7 mouse cellular contexts compared by ENCODE assay signal in genomic region chr2:167306626-167307541, GRCm38 (mm10). TPM values are rescaled to one million over a fixed set of nuclear protein-coding genes. Genes with fewer than 3 reads are reported as not detected.
A peak's percentile ranks its signal among the peaks of the same experiment; 100 is the strongest.
DNase-seq lines count a peak whose midpoint lies in the region; ATAC-seq lines count a peak whose summit lies in the region.

No protein-coding gene starts in this region.

- H3K9me3 ChIP-seq in midbrain, embryonic 10.5 days (replicated peaks): no peaks in the 10 kb centered on the region
- no peaks in the 10 kb centered on the region for H3K9me3 ChIP-seq in midbrain, embryonic 14.5 days (ENCODE audit: control insufficient read depth, low read length)
- H3K9me3 ChIP-seq in heart, embryonic 14.5 days (ENCODE audit: control insufficient read depth, low read length): no peaks in the 10 kb centered on the region
- no peaks in the 10 kb centered on the region for H3K9me3 ChIP-seq in neural tube, embryonic 13.5 days

- peak overlapping the region; percentile 30; the same call in 1 of the 2 replicates for H3K27ac ChIP-seq in midbrain, embryonic 10.5 days (replicated peaks)
- no peak overlapping the region; the same call in 1 of the 2 replicates for H3K27ac ChIP-seq in midbrain, embryonic 14.5 days (replicated peaks; ENCODE audit: low read depth, low read length)
- peak overlapping the region; percentile 4 to 67; a peak in 2 of 4 replicates for H3K27ac ChIP-seq in heart, embryonic 14.5 days (replicated peaks in 1 of 2; ENCODE audit: control insufficient read depth in 1 of 2, insufficient read depth in 1 of 2, low read depth in 2 of 2, low read length in 2 of 2)
- H3K27ac ChIP-seq in neural tube, embryonic 13.5 days (replicated peaks): peak overlapping the region; percentile 77

- H3K4me2 ChIP-seq in midbrain, embryonic 14.5 days (ENCODE audit: low read length): no peak overlapping the region
- no peak overlapping the region for H3K4me2 ChIP-seq in heart, embryonic 14.5 days (ENCODE audit: low read length)
- H3K4me2 ChIP-seq in neural tube, embryonic 13.5 days: no peak overlapping the region

- ATAC-seq in midbrain, embryonic 14.5 days (ENCODE audit: low FRiP score, low TSS enrichment): no peak
- ATAC-seq in heart, embryonic 14.5 days (ENCODE audit: insufficient number of reproducible peaks, insufficient read depth, low FRiP score, low read depth): peak; percentile 36; the same call in 1 of the 2 replicates
- no peak; the same call in 1 of the 2 replicates for ATAC-seq in neural tube, embryonic 13.5 days (ENCODE audit: low read depth)

- no peak overlapping the region for H3K9ac ChIP-seq in midbrain, embryonic 14.5 days (replicated peaks; ENCODE audit: low read length)
- no peak overlapping the region for H3K9ac ChIP-seq in heart, embryonic 14.5 days (ENCODE audit: low read length)
- no peak overlapping the region for H3K9ac ChIP-seq in neural tube, embryonic 13.5 days

- peaks cover 73% of the 10 kb centered on the region for H3K36me3 ChIP-seq in midbrain, embryonic 10.5 days
- H3K36me3 ChIP-seq in midbrain, embryonic 14.5 days (ENCODE audit: control insufficient read depth, insufficient read depth, low read length): peaks cover 25% of the 10 kb centered on the region
- H3K36me3 ChIP-seq in heart, embryonic 14.5 days (ENCODE audit: control insufficient read depth, insufficient read depth, low read length): peaks cover 69% of the 10 kb centered on the region
- peaks cover 38% of the 10 kb centered on the region for H3K36me3 ChIP-seq in neural tube, embryonic 13.5 days

- H3K4me3 ChIP-seq in midbrain, embryonic 10.5 days: no peak overlapping the region
- H3K4me3 ChIP-seq in midbrain, embryonic 14.5 days (replicated peaks; ENCODE audit: low read depth, low read length): no peak overlapping the region
- H3K4me3 ChIP-seq in heart, embryonic 14.5 days (ENCODE audit: control insufficient read depth in 1 of 2, insufficient read depth in 1 of 2, low read depth in 1 of 2, low read length in 2 of 2): no peak overlapping the region
- H3K4me3 ChIP-seq in neural tube, embryonic 13.5 days: no peak overlapping the region

- peaks cover 6% of the 10 kb centered on the region; the same call in 1 of the 2 replicates for H3K4me1 ChIP-seq in midbrain, embryonic 10.5 days
- H3K4me1 ChIP-seq in midbrain, embryonic 14.5 days (ENCODE audit: control insufficient read depth, insufficient read depth, low read length): no peaks in the 10 kb centered on the region
- no peaks in the 10 kb centered on the region; a peak in 1 of 4 replicates for H3K4me1 ChIP-seq in heart, embryonic 14.5 days (ENCODE audit: control insufficient read depth in 2 of 2, insufficient read depth in 2 of 2, low read length in 2 of 2)
- peaks cover 17% of the 10 kb centered on the region for H3K4me1 ChIP-seq in neural tube, embryonic 13.5 days (replicated peaks)

- no peak for DNase-seq in midbrain, embryonic 10.5 days (ENCODE audit: low spot score)
- DNase-seq in midbrain, embryonic 14.5 days: no peak
- DNase-seq in cerebellum, postnatal 25 days: peak; percentile 36 to 41
- DNase-seq in kidney, postnatal 10 days: peak; percentile 70
- no peak for DNase-seq in natural killer cell, adult 2 months (ENCODE audit: low spot score in 2 of 2)

- WGBS in midbrain, embryonic 10.5 days: 93% methylated on average over 15 of the region's 15 CpGs
- 90% methylated on average over 15 of the region's 15 CpGs for WGBS in midbrain, embryonic 14.5 days
- 83% methylated on average over 15 of the region's 15 CpGs for WGBS in heart, embryonic 14.5 days
- 79% methylated on average over 15 of the region's 15 CpGs for WGBS in neural tube, embryonic 13.5 days

- no peaks in the 10 kb centered on the region for H3K27me3 ChIP-seq in midbrain, embryonic 10.5 days (ENCODE audit: low read depth, poor library complexity, severe bottlenecking)
- H3K27me3 ChIP-seq in midbrain, embryonic 14.5 days (ENCODE audit: control insufficient read depth, insufficient read depth, low read length): no peaks in the 10 kb centered on the region
- no peaks in the 10 kb centered on the region for H3K27me3 ChIP-seq in heart, embryonic 14.5 days (ENCODE audit: control insufficient read depth, insufficient read depth, low read length)
- no peaks in the 10 kb centered on the region for H3K27me3 ChIP-seq in neural tube, embryonic 13.5 days

RNA-seq across cellular contexts. Expression of gene B4galt5, which starts 42.1 kb away (rescaled TPM):
- 9.1 and 9.9 TPM in 2 replicates for polyA plus RNA-seq in midbrain, embryonic 10.5 days (2016; fragmentation: Nextera tagmentation; extraction: Ambion mirVana)
- polyA plus RNA-seq in midbrain, embryonic 14.5 days (2014; fragmentation: Nextera tagmentation; extraction: Ambion mirVana): 16.2 and 20.4 TPM in 2 replicates
- 21.0 and 24.2 TPM in 2 replicates for polyA plus RNA-seq in heart, embryonic 14.5 days (2014; fragmentation: Nextera tagmentation; extraction: Ambion mirVana)
- 21.6 and 22.2 TPM in 2 replicates for polyA plus RNA-seq in neural tube, embryonic 13.5 days (2015; fragmentation: Nextera tagmentation; extraction: Ambion mirVana)

Comparison
In these comparisons a context has a peak if more than half of its experiments do, and no peak if none do; other contexts are left out.
1. DNase-seq: peak in cerebellum, postnatal 25 days (2 of 2) and kidney, postnatal 10 days (single experiment); none in midbrain, embryonic 10.5 days (single experiment), midbrain, embryonic 14.5 days (single experiment) and natural killer cell, adult 2 months (0 of 2).